Mouse (Mus musculus): Measurements from ENCODE around the gene Hinfp. TPM values are rescaled to one million over a fixed set of nuclear protein-coding genes. Genes with fewer than 3 reads are reported as not detected.
"Not testable (repeated sequence)": the region's sequence is repeated elsewhere in the genome, so short reads cannot be mapped to it uniquely, and the experiment has no call there.

Hinfp gene
- polyA plus RNA-seq, 1 experiment from 2014 or later = 23.2 TPM

- Histone ChIP-seq H3K36me3 (ENCODE audit: control insufficient read depth, insufficient read depth, low read length) (peaks cover 13% of the 10 kb centered on the region), H3K9me3 (ENCODE audit: control insufficient read depth, low read length) (no peaks in the 10 kb centered on the region), H3K4me3 (ENCODE audit: low read depth, low read length) (no peak overlapping the region), H3K9ac (replicated peaks; ENCODE audit: low read depth, low read length) (no peak overlapping the region), H3K27me3 (ENCODE audit: control insufficient read depth, insufficient read depth, low read length) (no peaks in the 10 kb centered on the region), H3K4me1 (ENCODE audit: control insufficient read depth, insufficient read depth, low read length) (peaks cover 2% of the 10 kb centered on the region), H3K27ac (ENCODE audit: low read depth, low read length) (no peak overlapping the region), H3K4me2 (ENCODE audit: low read depth, low read length) (no peak overlapping the region)
- no peak for ATAC-seq (ENCODE audit: low read depth)
- WGBS = 64% methylated on average over 3 of the region's 3 CpGs
These were observed 4.3 kb upstream of the Hinfp start for GRCm38 (mm10) chr9:44309756-44310155.

GRCm38 (mm10) chr9:44307248-44307647 lies 1.8 kb upstream of the Hinfp start:
- Histone ChIP-seq H3K9ac (replicated peaks; ENCODE audit: low read depth, low read length) (no peak overlapping the region), H3K4me2 (ENCODE audit: low read depth, low read length) (no peak overlapping the region), H3K4me1 (ENCODE audit: control insufficient read depth, insufficient read depth, low read length) (peaks cover 10% of the 10 kb centered on the region), H3K4me3 (ENCODE audit: low read depth, low read length) (no peak overlapping the region), H3K27ac (ENCODE audit: low read depth, low read length) (no peak overlapping the region), H3K9me3 (ENCODE audit: control insufficient read depth, low read length) (no peaks in the 10 kb centered on the region), H3K36me3 (ENCODE audit: control insufficient read depth, insufficient read depth, low read length) (peaks cover 12% of the 10 kb centered on the region; the same call in 1 of the 2 replicates), H3K27me3 (ENCODE audit: control insufficient read depth, insufficient read depth, low read length) (no peaks in the 10 kb centered on the region)
- no peak for ATAC-seq (ENCODE audit: low read depth)
- WGBS = 80% methylated on average over 2 of the region's 2 CpGs

GRCm38 (mm10) chr9:44306532-44306931 lies 1.1 kb upstream of the Hinfp start:
- WGBS = 92% methylated on average over 6 of the region's 6 CpGs
- no peaks in the 10 kb centered on the region for H3K9me3 ChIP-seq (ENCODE audit: control insufficient read depth, low read length)
- H3K4me1 ChIP-seq (ENCODE audit: control insufficient read depth, insufficient read depth, low read length) = peaks cover 10% of the 10 kb centered on the region
- peaks cover 11% of the 10 kb centered on the region; the same call in 1 of the 2 replicates for H3K36me3 ChIP-seq (ENCODE audit: control insufficient read depth, insufficient read depth, low read length)
- H3K27ac ChIP-seq (ENCODE audit: low read depth, low read length) = no peak overlapping the region
- ATAC-seq (ENCODE audit: low read depth) = no peak
- H3K4me2 ChIP-seq (ENCODE audit: low read depth, low read length) = no peak overlapping the region
- no peaks in the 10 kb centered on the region for H3K27me3 ChIP-seq (ENCODE audit: control insufficient read depth, insufficient read depth, low read length)
- no peak overlapping the region for H3K9ac ChIP-seq (replicated peaks; ENCODE audit: low read depth, low read length)
- no peak overlapping the region for H3K4me3 ChIP-seq (ENCODE audit: low read depth, low read length)

GRCm38 (mm10) chr9:44300001-44300400 lies 5.5 kb downstream of the Hinfp start:
- ATAC-seq (ENCODE audit: low read depth); H3K9me3 ChIP-seq (ENCODE audit: control insufficient read depth, low read length); H3K27ac ChIP-seq (ENCODE audit: low read depth, low read length); H3K4me2 ChIP-seq (ENCODE audit: low read depth, low read length); H3K9ac ChIP-seq (replicated peaks; ENCODE audit: low read depth, low read length); H3K27me3 ChIP-seq (ENCODE audit: control insufficient read depth, insufficient read depth, low read length); H3K4me3 ChIP-seq (ENCODE audit: low read depth, low read length): not testable (repeated sequence)
- H3K36me3 ChIP-seq (ENCODE audit: control insufficient read depth, insufficient read depth, low read length) = peaks cover 60% of the 10 kb centered on the region
- WGBS = 94% methylated on average over 3 of the region's 3 CpGs
- peaks cover 10% of the 10 kb centered on the region for H3K4me1 ChIP-seq (ENCODE audit: control insufficient read depth, insufficient read depth, low read length)

- Histone ChIP-seq H3K9me3 (ENCODE audit: control insufficient read depth, low read length) (no peaks in the 10 kb centered on the region), H3K4me2 (ENCODE audit: low read depth, low read length) (no peak overlapping the region), H3K4me3 (ENCODE audit: low read depth, low read length) (no peak overlapping the region), H3K27ac (ENCODE audit: low read depth, low read length) (no peak overlapping the region), H3K9ac (replicated peaks; ENCODE audit: low read depth, low read length) (no peak overlapping the region), H3K27me3 (ENCODE audit: control insufficient read depth, insufficient read depth, low read length) (no peaks in the 10 kb centered on the region), H3K4me1 (ENCODE audit: control insufficient read depth, insufficient read depth, low read length) (peaks cover 11% of the 10 kb centered on the region; the same call in 1 of the 2 replicates), H3K36me3 (ENCODE audit: control insufficient read depth, insufficient read depth, low read length) (peaks cover 40% of the 10 kb centered on the region)
- WGBS = 81% methylated on average over 3 of the region's 3 CpGs
- no peak for ATAC-seq (ENCODE audit: low read depth)
These were observed 13.0 kb downstream of the Hinfp start for GRCm38 (mm10) chr9:44292490-44292889.

- Histone ChIP-seq H3K9ac (replicated peaks; ENCODE audit: low read depth, low read length) (peak overlapping the region; percentile 77), H3K27me3 (ENCODE audit: control insufficient read depth, insufficient read depth, low read length) (no peaks in the 10 kb centered on the region), H3K36me3 (ENCODE audit: control insufficient read depth, insufficient read depth, low read length) (peaks cover 19% of the 10 kb centered on the region), H3K27ac (ENCODE audit: low read depth, low read length) (peak overlapping the region; percentile 75; the same call in 1 of the 2 replicates), H3K4me3 (ENCODE audit: low read depth, low read length) (peak overlapping the region; percentile 71), H3K9me3 (ENCODE audit: control insufficient read depth, low read length) (no peaks in the 10 kb centered on the region), H3K4me1 (ENCODE audit: control insufficient read depth, insufficient read depth, low read length) (peaks cover 19% of the 10 kb centered on the region), H3K4me2 (ENCODE audit: low read depth, low read length) (peak overlapping the region; percentile 95)
- no peak for ATAC-seq (ENCODE audit: low read depth)
- 9% methylated on average over 11 of the region's 11 CpGs for WGBS
These were observed 16.5 kb downstream of the Hinfp start for GRCm38 (mm10) chr9:44288959-44289291.

GRCm38 (mm10) chr9:44288076-44288958 lies 17.2 kb downstream of the Hinfp start, which contains the start of gene Abcg4:
Gene Abcg4 (minus strand): TSS chr9:44288615.
- H3K36me3 ChIP-seq (ENCODE audit: control insufficient read depth, insufficient read depth, low read length) = peaks cover 15% of the 10 kb centered on the region
- peak within 1 kb of the TSS; percentile 77 for H3K9ac ChIP-seq (replicated peaks; ENCODE audit: low read depth, low read length)
- peaks cover 19% of the 10 kb centered on the region for H3K4me1 ChIP-seq (ENCODE audit: control insufficient read depth, insufficient read depth, low read length)
- 2% methylated on average over 38 of the region's 38 CpGs for WGBS
- no peaks in the 10 kb centered on the region for H3K9me3 ChIP-seq (ENCODE audit: control insufficient read depth, low read length)
- H3K27ac ChIP-seq (ENCODE audit: low read depth, low read length) = peak within 1 kb of the TSS; percentile 75
- H3K4me2 ChIP-seq (ENCODE audit: low read depth, low read length) = peak within 1 kb of the TSS; percentile 95
- ATAC-seq (ENCODE audit: low read depth) = peak; percentile 73
- peak within 1 kb of the TSS; percentile 71 for H3K4me3 ChIP-seq (ENCODE audit: low read depth, low read length)
- H3K27me3 ChIP-seq (ENCODE audit: control insufficient read depth, insufficient read depth, low read length) = no peaks in the 10 kb centered on the region

- no peaks in the 10 kb centered on the region for H3K27me3 ChIP-seq (ENCODE audit: control insufficient read depth, insufficient read depth, low read length)
- peak overlapping the region; percentile 75 for H3K27ac ChIP-seq (ENCODE audit: low read depth, low read length)
- H3K9ac ChIP-seq (replicated peaks; ENCODE audit: low read depth, low read length) = peak overlapping the region; percentile 77
- peak overlapping the region; percentile 71 for H3K4me3 ChIP-seq (ENCODE audit: low read depth, low read length)
- peaks cover 19% of the 10 kb centered on the region for H3K4me1 ChIP-seq (ENCODE audit: control insufficient read depth, insufficient read depth, low read length)
- peak; percentile 68 for ATAC-seq (ENCODE audit: low read depth)
- peaks cover 8% of the 10 kb centered on the region for H3K36me3 ChIP-seq (ENCODE audit: control insufficient read depth, insufficient read depth, low read length)
- under 1% methylated on average over 47 of the region's 47 CpGs for WGBS
- H3K4me2 ChIP-seq (ENCODE audit: low read depth, low read length) = peak overlapping the region; percentile 95
- no peaks in the 10 kb centered on the region for H3K9me3 ChIP-seq (ENCODE audit: control insufficient read depth, low read length)
These were observed 17.9 kb downstream of the Hinfp start for GRCm38 (mm10) chr9:44287401-44288075.

- Histone ChIP-seq H3K9me3 (ENCODE audit: control insufficient read depth, low read length) (no peaks in the 10 kb centered on the region), H3K4me2 (ENCODE audit: low read depth, low read length) (peak overlapping the region; percentile 95), H3K27me3 (ENCODE audit: control insufficient read depth, insufficient read depth, low read length) (no peaks in the 10 kb centered on the region), H3K27ac (ENCODE audit: low read depth, low read length) (peak overlapping the region; percentile 75), H3K36me3 (ENCODE audit: control insufficient read depth, insufficient read depth, low read length) (0 out of 2 replicates have a peak, but pooled peaks cover 6% of the 10 kb centered on the region), H3K4me1 (ENCODE audit: control insufficient read depth, insufficient read depth, low read length) (peaks cover 19% of the 10 kb centered on the region), H3K9ac (replicated peaks; ENCODE audit: low read depth, low read length) (peak overlapping the region; percentile 77), H3K4me3 (ENCODE audit: low read depth, low read length) (peak overlapping the region; percentile 71)
- ATAC-seq (ENCODE audit: low read depth) = no peak; the same call in 1 of the 2 replicates
- 3% methylated on average over 11 of the region's 11 CpGs for WGBS
These were observed 18.5 kb downstream of the Hinfp start for GRCm38 (mm10) chr9:44287003-44287400.

Measured in neural tube, embryonic 14.5 days (tissue).